Mouse (Mus musculus) B cell, adult 2 months (primary cell): ENCODE measurements around the gene Pbx2.

Source experiments
- DNase-seq, 2 experiments: peaks; one replicate each; pipeline ENCODE4 v3.0.0; 2022

The Pbx2 gene

DNA sequence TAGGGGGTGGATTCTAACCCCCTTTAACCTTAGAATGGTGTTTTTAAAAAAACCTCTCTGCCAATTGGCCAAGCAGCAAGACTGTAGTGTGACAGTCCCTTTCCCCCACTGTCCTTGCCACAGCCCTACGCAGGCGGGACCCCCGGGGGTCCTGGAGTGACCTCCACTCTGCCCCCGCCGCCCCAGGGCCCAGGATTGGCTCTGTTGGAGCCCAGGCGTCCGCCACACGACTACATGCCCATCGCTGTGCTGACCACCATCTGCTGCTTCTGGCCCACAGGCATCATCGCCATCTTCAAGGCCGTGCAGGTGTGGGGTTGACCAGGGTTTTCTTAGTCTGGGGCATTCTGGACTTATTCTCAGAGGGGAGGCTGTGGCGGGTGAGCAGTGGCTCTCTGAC, 40.6 kb downstream of the Pbx2 start:
- DNase-seq = no peak

DNA sequence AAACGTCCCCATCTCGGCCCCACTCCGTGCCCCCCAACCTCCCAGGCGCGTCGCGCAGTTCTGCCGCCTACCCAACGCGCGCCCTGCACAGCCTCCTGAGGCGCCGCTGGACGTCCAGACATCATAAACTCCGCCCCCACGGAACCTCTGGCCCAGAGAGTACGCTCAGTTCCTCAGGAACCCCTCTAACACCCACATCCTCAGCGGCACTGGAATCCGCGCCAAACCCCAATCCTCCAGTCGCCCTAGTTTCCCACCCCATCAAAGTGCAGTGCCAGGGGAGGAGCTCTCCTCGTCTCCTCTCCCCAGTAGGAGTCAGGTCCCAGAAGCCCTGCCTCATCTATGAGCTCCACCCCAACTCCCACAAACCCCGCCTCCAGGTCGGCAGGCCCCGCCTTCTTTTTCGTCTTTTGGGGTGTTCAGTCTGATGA, 41.2 kb downstream of the Pbx2 start:
- peak; percentile 74 to 75 for DNase-seq

DNA sequence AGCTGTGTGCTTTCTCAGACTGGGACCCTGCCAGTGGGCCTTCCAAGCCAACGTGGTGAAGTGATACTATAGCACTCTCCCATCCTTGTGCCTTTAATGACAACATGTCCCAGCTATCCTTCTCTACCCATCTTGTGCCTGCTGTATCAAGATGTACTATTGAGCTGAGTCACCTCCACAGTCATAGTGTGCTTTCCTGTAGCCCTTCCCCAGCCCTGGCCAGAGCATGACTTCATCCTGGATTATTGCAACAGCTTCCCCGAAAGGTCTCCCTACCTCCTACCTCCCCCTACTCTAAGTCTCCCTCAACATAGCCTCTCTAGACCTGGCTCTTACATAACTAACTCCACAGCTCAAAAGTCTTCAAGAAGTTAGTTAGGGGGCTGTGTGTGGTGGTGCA, 44.6 kb downstream of the Pbx2 start:
- DNase-seq = no peak

DNA sequence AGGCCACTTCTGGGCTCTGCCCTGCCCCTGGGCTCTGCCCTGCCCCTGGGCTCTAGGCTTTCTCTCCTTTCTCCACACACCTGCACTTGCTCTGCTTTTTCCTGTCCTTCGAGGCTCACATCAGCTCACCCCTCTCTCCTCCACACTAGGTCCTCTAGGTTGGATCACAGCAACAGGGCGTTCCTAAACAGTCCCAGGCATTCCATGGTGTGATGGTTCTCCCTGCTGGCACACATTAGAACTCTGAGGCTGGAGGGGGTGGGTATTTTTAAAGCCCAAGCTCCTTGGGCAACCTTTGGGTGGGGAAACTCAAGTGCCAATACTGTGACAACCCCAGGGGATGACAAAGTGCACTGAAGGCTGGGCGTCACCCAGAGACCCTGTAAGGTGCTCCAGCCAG, 46.4 kb downstream of the Pbx2 start:
- DNase-seq = no peak

DNA sequence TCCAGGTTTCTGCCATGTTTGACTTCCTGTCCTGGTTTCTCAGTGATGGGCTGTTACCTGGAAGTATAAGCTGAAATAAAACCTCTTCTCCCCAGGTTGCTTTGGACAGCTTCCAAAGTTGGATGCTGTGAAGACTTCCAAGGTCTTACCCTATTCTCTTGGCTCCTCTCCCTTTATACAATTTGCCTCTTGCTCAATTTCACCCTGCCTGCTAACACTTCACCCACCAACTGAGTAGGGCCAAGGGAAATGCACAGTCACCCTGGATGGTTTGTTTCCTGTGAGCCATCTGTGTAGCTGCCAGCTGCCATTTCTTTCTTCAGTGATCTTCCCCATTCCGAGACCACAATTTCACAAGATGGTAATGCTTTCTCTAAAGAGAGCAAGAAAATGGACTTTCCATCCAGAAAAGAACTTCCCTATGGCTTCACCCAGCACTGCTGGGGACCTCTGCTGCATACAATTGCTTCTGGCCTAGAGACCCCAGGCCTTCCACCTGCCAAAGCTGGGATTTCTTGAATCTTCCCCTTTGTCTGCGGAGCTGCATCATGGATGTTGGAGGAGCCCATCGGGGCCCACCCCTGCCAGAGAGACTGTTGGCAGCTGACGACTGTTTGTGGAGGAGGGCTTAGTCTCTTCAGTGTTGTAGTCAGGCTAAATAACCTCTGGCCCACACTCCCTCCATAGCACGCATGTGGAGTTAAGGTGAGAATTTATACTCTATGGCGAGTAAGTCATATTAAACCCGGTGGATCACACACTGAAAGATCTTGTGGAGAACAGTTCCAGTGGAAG, 48.6 kb downstream of the Pbx2 start:
- DNase-seq = no peak

DNA sequence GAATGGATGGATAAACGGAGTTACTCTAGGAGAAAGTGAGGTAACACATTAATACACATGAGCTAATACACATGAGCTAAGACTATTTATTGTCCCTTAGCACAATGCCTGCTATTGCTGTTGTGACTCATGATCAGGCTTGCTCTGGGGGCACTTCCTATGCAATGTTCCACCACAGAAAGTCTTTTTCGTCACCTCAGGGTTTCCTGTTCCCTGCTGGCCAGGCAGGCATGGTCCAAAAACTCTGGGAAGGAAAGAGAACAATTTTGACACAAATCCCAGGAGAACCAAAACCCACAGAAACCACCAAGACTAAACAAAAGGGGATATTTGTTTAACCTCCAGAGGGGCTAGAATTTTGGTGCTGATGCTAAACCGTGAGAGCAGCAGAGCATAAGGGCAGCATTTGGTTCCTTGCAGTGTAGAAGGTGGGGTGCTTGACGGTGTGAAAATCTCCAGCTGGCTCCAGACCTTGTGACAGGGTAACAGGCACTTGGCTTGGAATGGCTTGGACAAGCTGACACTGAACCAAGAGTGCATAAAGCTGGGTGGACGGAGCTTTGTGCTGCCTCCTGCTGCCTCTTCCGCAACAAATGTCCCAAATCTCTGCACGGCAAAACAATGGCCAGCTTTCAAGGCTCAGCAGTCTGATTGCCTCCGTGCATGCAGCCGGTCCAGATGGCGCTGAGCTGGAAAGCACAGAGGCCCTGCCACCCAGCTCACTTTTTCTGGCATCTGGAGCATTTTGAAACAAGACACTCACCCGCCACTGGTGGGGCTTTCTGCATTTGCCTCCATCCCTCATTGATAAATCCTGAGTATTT, 49.9 kb downstream of the Pbx2 start:
- DNase-seq = no peak

DNA sequence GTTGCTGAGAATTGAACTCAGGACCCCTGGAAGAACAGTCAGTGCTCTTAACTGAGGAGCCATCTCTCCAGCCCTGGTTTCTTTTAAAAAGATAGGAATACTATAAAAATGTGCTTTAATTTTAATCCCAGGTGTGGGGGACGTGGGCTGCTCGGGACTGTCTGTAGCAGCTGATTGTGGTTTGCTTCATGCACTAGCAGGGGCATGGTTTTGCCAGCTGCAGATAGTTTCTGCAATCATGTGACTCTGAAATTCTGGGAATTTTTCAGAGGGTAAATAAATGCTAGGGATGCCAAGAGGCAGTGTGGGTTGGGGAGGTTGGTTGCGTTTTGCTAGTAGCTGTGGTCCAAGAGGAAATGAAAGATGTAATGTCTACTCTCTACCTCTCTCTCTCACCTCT, 50.9 kb downstream of the Pbx2 start:
- DNase-seq = no peak

DNA sequence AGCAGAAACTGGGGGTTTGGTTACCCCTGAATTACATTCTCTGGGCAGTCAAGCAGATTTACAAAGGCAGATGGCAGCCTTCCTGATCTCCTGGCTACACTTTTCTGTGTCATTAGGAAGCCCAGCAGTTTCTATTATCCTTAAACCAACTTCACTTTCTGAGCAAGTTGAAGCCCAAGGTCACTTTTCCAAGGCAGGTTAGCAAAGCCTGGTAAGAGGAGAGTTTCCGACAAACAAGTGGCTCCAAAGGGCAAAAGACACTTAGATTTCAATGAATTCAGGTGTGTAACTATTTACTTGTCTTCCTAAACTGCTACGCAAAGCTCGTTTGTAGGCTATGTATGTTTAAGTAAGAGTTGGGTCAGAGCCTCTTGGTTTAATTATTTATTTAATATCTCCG, 52.3 kb downstream of the Pbx2 start:
- no peak for DNase-seq

DNA sequence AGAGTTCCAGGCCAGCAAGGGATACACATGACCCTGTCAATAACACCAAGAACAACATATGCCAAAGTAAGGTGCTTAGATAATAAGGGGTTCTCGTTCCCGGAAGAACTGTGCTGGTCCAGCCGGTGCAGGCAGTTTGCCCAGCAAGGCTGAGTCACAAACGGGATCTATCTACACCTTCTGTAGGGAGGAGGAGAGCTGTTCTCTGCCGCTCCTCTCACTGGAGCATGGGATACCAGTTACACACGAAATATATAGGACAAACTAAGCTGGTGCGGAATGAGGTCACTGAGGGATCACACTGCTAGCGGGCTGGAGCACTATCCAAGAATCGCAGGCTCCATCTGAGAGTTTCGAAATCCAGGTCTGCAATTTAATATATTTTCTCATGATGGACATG, 52.9 kb downstream of the Pbx2 start:
- DNase-seq = no peak

DNA sequence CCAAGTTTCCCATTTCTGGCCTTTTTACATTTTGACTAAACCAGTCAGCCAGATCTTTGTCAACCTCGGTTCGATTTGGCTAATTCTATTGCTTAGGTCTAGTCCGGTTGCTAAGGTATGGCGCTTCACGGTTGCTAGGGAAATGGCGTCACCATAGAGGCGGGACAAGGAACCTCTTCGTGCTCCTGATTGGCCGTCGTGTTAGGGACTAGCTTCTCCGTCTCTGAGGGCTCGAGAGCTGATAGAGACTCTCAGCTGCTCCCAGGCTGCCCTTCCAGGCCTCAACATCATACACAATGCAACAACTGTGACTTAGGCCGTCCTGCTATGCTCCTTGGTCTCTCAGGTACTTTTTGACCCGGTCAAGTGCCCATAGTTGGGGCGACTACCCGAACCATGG, 53.5 kb downstream of the Pbx2 start, which contains the start of gene Fkbpl:
Gene Fkbpl, plus strand, starts transcription at position 157 of the 400 bp plus-strand sequence.
- peak; percentile 96 to 97 for DNase-seq

DNA sequence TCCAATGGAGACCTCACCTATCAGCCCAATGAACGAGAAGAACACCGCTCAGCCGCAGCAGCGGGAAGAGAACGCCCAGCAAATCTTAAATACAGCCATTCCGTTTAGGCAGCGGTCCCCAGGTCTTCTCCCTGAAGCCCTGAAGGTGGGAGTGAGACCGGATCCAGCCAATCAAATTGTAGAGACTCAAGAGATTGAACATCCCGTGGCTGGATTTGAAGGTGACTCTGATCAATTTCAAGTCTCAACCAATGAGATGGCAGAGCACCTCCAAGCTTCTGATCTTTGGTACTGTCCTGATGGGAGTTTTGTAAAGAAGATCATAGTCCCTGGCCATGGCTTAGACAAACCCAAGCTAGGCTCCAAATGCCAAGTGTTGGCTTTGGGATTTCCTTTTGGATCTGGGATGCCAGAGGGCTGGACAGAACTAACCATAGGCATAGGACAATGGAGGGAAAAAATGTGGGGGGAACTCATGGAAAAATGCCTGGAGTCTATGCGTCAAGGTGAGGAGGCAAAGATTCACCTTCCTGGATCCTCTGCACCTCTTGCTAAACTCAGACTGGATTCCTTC, 54.3 kb downstream of the Pbx2 start:
- no peak for DNase-seq

DNA sequence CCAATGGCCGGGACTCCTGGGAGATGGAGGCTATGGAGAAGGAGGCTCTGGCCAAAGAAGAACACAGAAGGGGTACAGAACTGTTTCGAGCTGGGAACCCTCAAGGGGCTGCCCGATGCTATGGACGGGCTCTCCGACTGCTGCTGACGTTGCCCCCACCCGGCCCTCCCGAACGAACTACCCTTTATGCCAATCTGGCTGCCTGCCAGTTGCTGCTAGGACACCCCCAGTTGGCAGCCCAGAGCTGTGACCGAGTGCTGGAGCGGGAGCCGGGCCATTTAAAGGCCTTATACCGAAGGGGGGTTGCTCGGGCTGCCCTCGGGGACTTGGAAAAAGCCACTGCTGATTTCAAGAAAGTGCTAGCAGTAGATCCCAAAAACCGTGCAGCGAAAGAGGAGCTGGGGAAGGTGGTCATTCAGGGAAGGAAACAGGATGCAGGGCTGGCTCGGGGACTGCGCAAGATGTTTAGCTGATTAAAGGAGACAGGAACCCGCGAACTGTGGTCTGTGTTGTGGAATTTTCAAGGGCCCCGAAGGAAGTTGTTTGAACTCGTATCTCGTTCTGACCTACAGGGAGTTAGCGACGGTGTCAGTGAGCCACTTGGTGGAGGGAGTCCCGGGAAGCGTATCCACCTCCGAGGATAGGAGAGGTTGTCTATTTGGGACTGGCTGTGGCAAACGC, 54.9 kb downstream of the Pbx2 start:
- DNase-seq = no peak
